Mouse (Mus musculus) erythroblast, embryonic 14.5 days (primary cell): ENCODE data around the gene Dhcr24.

Experiments used
- GATA1 ChIP-seq: IDR thresholded peaks from 2 replicates; pipeline ENCODE4 v1.6.1; 2012; ENCODE audit warnings: low read length, inconsistent platforms, mixed read lengths
- TAL1 ChIP-seq: IDR thresholded peaks from 3 replicates; pipeline ENCODE4 v1.6.1; 2012; ENCODE audit warnings: low read length, inconsistent platforms, mixed read lengths

GRCm38 (mm10) chr4:106621428-106621827 is 60.6 kb downstream of the Dhcr24 start:
- TF ChIP-seq GATA1 (no peak), TAL1 (no peak)
